Mouse (Mus musculus) midbrain, embryonic 10.5 days (tissue): ENCODE measurements around the gene Tulp4. TPM values are rescaled to one million over a fixed set of nuclear protein-coding genes. Genes with fewer than 3 reads are reported as not detected.

Source experiments
- microRNA-seq: library from miRNA; unstranded; fragments of <30 nt; microRNA quantifications from one replicate; pipeline ENCODE4, GENCODE M21; 2017
- polyA plus RNA-seq: library from polyadenylated mRNA; unstranded; fragments of >200 nt; fragmentation: Nextera tagmentation; extraction: Ambion mirVana; gene quantifications from 2 replicates; pipeline ENCODE4 v1.2.1, GENCODE M21; 2016

Tulp4 gene
- polyA plus RNA-seq, 1 experiment from 2014 or later: 119 TPM

Small RNA genes within 50 kb of the gene (microRNA-seq; reads per million reads assigned to microRNA genes)
- gene Gm22774: not detected

Other genes starting within 250 kb of the Tulp4 start
- 0.88 and 1.3 TPM in 2 replicates for gene Synj2, start 165.2 kb upstream of the Tulp4 start, polyA plus RNA-seq
- gene Serac1, start 26.7 kb upstream of the Tulp4 start, polyA plus RNA-seq: 7.0 and 7.5 TPM in 2 replicates
- gene Gtf2h5, start 26.7 kb upstream of the Tulp4 start, polyA plus RNA-seq: 165 and 177 TPM in 2 replicates
- gene Tmem181a, start 150.4 kb downstream of the Tulp4 start, polyA plus RNA-seq: 21.3 and 22.5 TPM in 2 replicates
- gene Dynlt1a, start 211.1 kb downstream of the Tulp4 start, polyA plus RNA-seq: 22.1 and 29.9 TPM in 2 replicates